Mouse (Mus musculus): ENCODE measurements around the gene Adam19. TPM values are rescaled to one million over a fixed set of nuclear protein-coding genes. Genes with fewer than 3 reads are reported as not detected.

Adam19 gene
- polyA plus RNA-seq, 1 experiment = 17.6 TPM

DNA sequence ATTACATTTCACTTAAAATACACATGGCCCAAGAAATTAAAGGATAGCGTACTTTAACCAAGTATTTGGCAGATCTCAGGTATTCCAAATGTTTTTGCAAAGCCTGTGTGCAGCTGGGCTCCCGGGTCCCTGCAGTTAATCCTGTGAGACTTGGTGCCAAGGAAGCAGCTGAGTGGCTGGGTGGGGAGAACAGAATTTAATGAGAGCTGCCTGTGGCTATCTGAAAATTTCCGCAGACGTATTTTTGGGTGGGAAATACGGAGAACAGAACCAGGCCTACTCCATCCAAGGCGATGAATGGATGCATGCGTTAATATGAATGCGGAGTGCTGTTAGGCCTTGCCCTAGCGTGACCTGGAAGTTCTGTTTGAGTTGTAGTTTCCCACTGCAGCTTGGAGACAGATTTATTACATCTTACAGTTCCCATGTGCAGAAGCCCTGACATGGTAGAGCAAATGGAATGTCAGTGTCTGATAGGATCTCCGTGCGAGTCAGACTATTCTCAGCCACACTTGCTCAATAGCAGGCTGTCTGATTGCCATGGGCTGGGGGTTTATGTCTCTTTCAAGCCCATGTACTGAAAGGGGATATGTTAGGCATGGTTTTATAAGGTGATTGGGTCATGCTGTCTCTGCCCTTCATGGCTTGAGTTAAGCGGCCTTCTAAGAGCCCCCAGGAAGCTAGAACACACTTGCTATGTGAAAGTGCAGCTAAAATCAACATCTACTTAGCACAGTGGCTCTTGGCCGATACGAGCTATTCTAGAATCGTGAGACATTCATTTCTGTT, 17.5 kb downstream of the Adam19 start:
- no peak overlapping the region for H3K27ac ChIP-seq (ENCODE audit: control insufficient read depth, insufficient read depth, low read depth, low read length, poor library complexity)
- H3K4me1 ChIP-seq (ENCODE audit: control insufficient read depth, insufficient read depth, low read length) = peaks cover 2% of the 10 kb centered on the region; the same call in 1 of the 2 replicates
- TF ChIP-seq POLR2A (IDR thresholded peaks at IDR 0.05; ENCODE audit: borderline replicate concordance, control insufficient read depth, low read depth, low read length) (no peak), CTCF (IDR thresholded peaks at IDR 0.05; ENCODE audit: control insufficient read depth, insufficient read depth, low read length) (no peak)
- 89% methylated on average over 15 of the region's 15 CpGs for WGBS
- no peak overlapping the region for H3K4me3 ChIP-seq (replicated peaks; ENCODE audit: control insufficient read depth, low read depth, low read length)

DNA sequence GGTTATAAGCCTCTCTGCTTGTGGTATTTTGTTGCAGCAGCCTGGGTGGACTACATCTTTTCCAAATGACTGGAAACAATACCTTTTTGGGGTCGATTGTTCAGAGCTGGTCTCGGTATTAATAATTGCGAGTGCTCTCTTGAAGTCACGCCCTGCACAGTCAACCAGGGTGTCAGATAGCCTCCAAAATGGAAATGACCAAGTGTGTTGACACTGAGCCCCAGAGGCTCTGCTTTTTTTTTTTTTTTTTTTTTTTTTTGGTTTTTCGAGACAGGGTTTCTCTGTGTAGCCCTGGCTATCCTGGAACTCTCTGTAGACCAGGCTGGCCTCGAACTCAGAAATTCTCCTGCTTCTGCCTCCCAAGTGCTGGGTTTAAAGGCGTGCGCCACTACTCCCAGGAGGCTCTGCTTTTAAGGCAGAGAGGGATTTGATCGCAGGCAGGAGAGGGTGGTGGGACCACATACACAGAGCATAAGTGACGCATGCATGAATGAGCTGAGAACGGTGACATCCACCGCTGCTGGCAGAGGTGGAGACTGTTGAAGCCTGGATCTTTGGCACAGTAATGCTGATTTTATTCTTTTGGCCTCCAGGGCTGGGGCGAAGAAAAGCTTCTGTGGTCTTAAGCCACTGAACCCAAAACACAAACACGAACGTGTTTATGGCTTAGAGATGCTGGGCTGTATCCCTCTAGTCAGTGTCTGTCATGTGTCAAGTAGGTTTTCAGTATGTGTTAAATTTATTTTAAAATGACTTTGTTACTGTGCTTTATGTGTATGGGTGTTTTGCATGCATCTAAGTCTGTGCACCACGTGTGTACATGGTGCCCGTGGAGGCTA, 18.3 kb downstream of the Adam19 start:
- no peak for TF ChIP-seq CTCF (IDR thresholded peaks at IDR 0.05; ENCODE audit: control insufficient read depth, insufficient read depth, low read length)
- no peak for TF ChIP-seq POLR2A (IDR thresholded peaks at IDR 0.05; ENCODE audit: borderline replicate concordance, control insufficient read depth, low read depth, low read length)
- WGBS = 87% methylated on average over 17 of the region's 17 CpGs
- H3K4me1 ChIP-seq (ENCODE audit: control insufficient read depth, insufficient read depth, low read length) = peaks cover 2% of the 10 kb centered on the region; the same call in 1 of the 2 replicates
- no peak overlapping the region for H3K4me3 ChIP-seq (replicated peaks; ENCODE audit: control insufficient read depth, low read depth, low read length)
- no peak overlapping the region for H3K27ac ChIP-seq (ENCODE audit: control insufficient read depth, insufficient read depth, low read depth, low read length, poor library complexity)

DNA sequence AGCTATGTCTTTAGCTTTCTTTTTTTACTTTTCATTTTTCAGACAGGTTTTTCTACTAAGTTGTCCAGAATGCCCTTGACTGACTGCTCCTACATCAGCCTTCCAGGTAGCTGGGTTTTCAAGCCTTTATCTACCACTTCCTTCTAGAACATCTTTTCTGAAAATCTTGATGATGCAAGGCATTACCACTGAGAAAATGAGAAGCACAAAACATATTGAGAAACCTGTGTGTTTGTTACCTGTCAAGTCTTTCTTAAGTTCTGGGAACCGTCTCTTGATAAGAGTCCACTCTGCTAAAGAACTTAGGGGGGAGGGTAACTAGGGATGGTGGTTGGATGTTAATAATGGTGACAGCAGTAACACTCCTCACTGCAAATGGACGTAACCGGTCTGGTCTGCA, 19.7 kb downstream of the Adam19 start:
- 66% methylated on average over 3 of the region's 3 CpGs for WGBS
- H3K4me1 ChIP-seq (ENCODE audit: control insufficient read depth, insufficient read depth, low read length) = peaks cover 2% of the 10 kb centered on the region; the same call in 1 of the 2 replicates
- no peak overlapping the region for H3K4me3 ChIP-seq (replicated peaks; ENCODE audit: control insufficient read depth, low read depth, low read length)
- H3K27ac ChIP-seq (ENCODE audit: control insufficient read depth, insufficient read depth, low read depth, low read length, poor library complexity) = peak overlapping the region; percentile 81; the same call in 1 of the 2 replicates
- TF ChIP-seq POLR2A (IDR thresholded peaks at IDR 0.05; ENCODE audit: borderline replicate concordance, control insufficient read depth, low read depth, low read length) (no peak), CTCF (IDR thresholded peaks at IDR 0.05; ENCODE audit: control insufficient read depth, insufficient read depth, low read length) (no peak)

DNA sequence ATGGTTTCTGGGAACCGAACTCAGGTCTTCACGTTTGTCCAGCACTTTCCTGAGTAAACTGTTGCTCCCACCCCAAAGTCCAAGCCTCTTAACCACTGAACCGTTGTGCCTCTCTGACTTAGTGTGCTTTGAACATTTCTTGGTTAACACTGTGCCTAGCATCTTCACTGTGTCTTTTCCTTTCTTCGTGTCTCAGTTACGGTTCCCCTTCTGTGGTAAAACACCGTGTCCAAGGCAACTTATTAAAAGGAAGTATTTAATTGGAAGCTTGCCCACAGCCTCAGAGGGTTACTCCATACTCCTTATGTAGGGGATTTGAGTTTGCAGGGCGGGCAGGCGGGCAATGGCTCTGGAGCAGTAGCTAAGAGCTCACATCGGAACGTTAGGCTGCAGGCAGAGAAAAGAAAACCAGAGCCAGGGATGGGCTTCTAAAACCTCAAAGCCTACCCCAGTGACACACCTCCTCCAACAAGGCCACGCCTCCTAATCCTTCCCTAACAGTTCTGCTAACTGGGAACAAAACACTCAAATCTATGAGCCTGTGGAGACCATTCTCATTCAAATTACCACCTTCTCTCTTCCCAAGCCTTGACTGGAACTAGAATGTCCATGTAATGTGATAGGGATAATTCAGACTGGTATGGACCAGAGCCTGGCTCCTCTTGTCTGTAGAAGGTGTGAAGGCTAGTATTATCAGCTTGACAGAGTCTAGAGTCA, 20.8 kb downstream of the Adam19 start:
- 50% methylated on average over 11 of the region's 11 CpGs for WGBS
- Histone ChIP-seq H3K27ac (ENCODE audit: control insufficient read depth, insufficient read depth, low read depth, low read length, poor library complexity) (peak overlapping the region; percentile 81), H3K4me1 (ENCODE audit: control insufficient read depth, insufficient read depth, low read length) (peaks cover 2% of the 10 kb centered on the region; the same call in 1 of the 2 replicates), H3K4me3 (replicated peaks; ENCODE audit: control insufficient read depth, low read depth, low read length) (no peak overlapping the region)
- TF ChIP-seq CTCF (IDR thresholded peaks at IDR 0.05; ENCODE audit: control insufficient read depth, insufficient read depth, low read length) (no peak), POLR2A (IDR thresholded peaks at IDR 0.05; ENCODE audit: borderline replicate concordance, control insufficient read depth, low read depth, low read length) (no peak)

DNA sequence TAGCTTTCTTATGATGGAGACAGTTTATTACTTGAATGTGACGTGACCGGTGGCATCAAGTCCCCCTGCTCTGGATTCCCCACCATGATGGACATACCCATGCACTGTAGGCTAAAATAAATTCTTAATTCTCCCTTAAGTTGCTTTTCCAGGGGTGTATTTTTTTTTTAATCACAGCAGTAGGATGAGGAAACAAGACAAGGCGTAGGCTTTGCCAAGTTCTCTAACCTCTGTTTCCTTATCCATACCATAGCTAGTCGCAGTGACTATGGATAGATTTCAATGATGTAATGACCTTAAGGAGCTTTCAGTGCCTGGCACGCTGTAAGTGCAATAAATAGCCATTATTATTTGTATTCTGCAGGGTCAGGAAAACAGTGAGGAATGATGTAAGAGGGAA, 21.5 kb downstream of the Adam19 start:
- Histone ChIP-seq H3K4me1 (ENCODE audit: control insufficient read depth, insufficient read depth, low read length) (peaks cover 3% of the 10 kb centered on the region; the same call in 1 of the 2 replicates), H3K4me3 (replicated peaks; ENCODE audit: control insufficient read depth, low read depth, low read length) (no peak overlapping the region), H3K27ac (ENCODE audit: control insufficient read depth, insufficient read depth, low read depth, low read length, poor library complexity) (peak overlapping the region; percentile 79)
- TF ChIP-seq CTCF (IDR thresholded peaks at IDR 0.05; ENCODE audit: control insufficient read depth, insufficient read depth, low read length) = no peak
- TF ChIP-seq POLR2A (IDR thresholded peaks at IDR 0.05; ENCODE audit: borderline replicate concordance, control insufficient read depth, low read depth, low read length) = no peak
- 76% methylated on average over 5 of the region's 5 CpGs for WGBS

DNA sequence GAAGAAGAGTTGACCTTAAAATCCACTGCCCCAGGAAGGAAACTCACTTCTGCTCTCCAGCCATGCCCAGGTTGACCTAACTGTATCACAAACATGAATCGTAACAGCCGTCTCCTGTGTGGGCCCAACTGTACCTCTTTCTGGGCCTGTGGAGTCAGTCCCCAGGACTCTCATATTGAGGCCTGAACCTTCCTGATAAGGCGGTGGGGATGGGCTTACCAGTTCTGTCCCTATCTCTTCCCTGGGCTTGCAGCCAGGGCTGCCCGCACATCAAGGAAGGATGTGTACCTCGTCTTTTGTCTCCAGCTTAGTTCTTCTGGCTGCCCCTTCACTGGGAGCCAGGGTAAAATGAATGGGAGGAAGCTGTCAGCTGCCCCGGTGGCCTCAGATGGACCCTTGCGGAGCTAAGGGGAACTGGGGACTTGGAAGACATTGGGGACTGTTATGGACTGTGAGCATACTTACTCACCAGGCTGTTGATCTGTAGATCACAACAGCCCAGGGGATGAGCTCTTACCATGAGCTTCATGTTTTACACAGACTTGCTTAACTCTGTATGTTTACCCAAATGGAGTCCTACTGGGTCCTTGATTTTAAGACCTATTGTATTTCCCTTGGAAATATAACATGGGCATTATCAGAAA, 22.1 kb downstream of the Adam19 start:
- no peak overlapping the region for H3K4me3 ChIP-seq (replicated peaks; ENCODE audit: control insufficient read depth, low read depth, low read length)
- peaks cover 3% of the 10 kb centered on the region; the same call in 1 of the 2 replicates for H3K4me1 ChIP-seq (ENCODE audit: control insufficient read depth, insufficient read depth, low read length)
- peak overlapping the region; percentile 79 for H3K27ac ChIP-seq (ENCODE audit: control insufficient read depth, insufficient read depth, low read depth, low read length, poor library complexity)
- 57% methylated on average over 7 of the region's 7 CpGs for WGBS
- TF ChIP-seq POLR2A (IDR thresholded peaks at IDR 0.05; ENCODE audit: borderline replicate concordance, control insufficient read depth, low read depth, low read length) (no peak), CTCF (IDR thresholded peaks at IDR 0.05; ENCODE audit: control insufficient read depth, insufficient read depth, low read length) (no peak)

DNA sequence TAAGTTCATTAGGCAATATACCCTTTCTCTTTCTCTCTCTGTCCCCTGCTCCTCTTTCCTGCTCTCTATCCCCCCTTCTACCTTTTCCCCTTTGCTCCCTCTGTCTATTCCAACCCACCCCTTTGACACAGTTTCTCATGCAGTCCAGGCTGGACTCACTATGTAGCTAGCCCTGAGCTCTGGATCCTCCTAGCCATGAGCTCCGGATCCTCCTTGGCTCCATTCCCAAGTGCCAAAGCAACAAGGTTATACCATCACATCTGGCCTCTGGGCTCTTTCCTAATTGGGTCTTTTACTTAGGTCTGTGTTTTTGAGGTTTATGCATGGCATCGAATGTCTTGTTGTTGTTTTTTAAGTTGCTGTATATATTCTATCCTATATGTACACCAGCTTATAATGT, 25.3 kb downstream of the Adam19 start:
- WGBS = 87% methylated on average over 2 of the region's 2 CpGs
- H3K4me1 ChIP-seq (ENCODE audit: control insufficient read depth, insufficient read depth, low read length) = peaks cover 4% of the 10 kb centered on the region; the same call in 1 of the 2 replicates
- H3K27ac ChIP-seq (ENCODE audit: control insufficient read depth, insufficient read depth, low read depth, low read length, poor library complexity) = no peak overlapping the region
- H3K4me3 ChIP-seq (replicated peaks; ENCODE audit: control insufficient read depth, low read depth, low read length) = no peak overlapping the region
- TF ChIP-seq POLR2A (IDR thresholded peaks at IDR 0.05; ENCODE audit: borderline replicate concordance, control insufficient read depth, low read depth, low read length) (no peak), CTCF (IDR thresholded peaks at IDR 0.05; ENCODE audit: control insufficient read depth, insufficient read depth, low read length) (no peak)
